Mouse (Mus musculus): ENCODE measurements around the gene Hoxa9. TPM values are rescaled to one million over a fixed set of nuclear protein-coding genes. Genes with fewer than 3 reads are reported as not detected.

Gene Hoxa9
- total RNA-seq, 2 experiments from 2014 or later = not detected

DNA sequence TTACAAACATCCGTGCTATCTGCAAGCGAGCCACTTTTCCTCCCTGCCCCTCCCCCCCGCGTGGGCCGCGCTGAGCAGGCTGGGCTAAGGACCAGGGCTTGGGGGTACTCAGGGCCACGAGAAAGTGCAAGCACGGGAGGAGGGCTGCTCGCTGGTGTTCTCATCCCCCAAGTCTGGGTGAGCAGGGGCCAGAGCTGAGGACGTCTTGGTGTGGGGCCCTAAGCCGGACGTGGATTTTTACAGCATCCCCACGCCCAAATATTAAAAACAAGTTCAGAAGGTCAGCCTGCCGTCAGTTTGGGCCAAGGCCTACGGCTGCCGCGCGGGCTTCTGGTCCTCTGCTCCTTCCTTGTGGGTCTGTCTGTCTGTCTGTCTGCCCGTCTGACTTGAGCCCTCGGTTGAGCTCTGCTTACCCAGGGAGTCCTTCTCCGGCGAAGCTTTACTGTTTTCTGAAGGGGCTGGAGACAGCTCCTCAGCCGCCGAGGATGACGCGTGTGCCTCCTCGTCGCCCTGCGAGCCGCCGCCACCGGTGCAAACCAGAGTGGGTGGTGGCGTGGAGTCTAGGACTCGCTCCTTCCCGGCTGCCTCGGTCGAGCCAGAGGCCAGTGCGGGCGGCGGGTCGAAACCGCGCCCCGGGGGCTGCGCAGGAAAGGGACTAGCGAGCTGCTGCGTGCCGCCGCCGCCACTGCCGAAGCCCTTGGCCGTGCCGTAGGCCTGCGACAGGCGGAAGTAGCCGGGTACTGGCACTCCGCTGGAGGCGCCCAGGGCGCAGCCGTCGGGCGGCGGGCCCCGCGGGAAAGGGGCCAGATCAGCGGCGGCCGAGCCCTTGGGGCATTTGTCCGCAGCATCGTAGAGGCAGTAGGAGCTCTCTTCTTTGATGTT lies 2.9 kb upstream of the Hoxa9 start:
- DNase-seq (ENCODE audit: low spot score) = no peak
- intact Hi-C loops (cut with DNase I) = no loop called here

DNA sequence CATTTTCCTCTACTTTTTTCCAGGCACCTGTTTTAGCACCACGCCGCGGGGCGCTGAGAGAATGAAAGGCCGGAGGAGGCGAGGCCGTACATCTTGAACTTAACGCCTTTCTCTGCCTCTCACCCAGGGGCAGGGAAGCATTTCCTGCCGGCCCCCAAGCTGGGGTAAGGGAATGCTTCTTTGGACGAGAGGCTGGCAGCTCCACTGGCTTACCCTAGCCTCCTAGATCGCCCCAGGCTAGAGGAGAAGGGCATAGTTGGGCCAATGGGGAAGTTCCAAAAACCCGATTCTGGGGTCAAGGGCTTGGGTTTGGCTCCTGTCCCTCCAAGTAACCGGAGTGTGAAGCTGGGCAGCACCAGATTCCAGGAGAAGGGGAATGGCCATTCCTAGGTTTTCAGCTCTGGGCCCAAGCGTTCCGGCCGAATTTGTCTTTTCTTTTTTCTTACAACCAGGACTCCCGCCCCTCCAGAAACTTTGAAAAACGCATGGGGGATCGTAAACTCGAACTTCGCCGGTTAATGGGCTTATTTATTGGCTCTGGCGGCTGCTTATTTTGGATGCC lies 2.2 kb upstream of the Hoxa9 start:
- intact Hi-C loops (cut with DNase I) = no loop called here
- DNase-seq (ENCODE audit: low spot score) = no peak

DNA sequence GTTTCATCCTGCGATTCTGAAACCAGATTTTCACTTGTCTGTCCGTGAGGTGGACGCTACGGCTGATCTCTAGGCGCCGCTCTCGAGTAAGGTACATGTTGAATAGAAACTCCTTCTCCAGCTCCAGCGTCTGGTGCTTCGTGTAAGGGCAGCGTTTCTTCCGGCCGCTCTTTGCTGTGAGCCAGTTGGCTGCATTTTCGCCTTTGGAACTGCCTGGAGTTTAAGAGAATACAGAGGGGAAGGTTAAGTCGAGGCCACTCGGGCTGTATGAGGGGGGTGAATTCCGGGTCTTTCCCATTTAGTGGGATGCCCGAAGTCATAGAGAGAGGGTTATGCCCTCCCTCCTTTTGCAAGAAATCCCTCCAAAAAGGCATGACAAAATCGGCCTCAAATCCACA lies 1.7 kb upstream of the Hoxa9 start:
- intact Hi-C loops (cut with DNase I) = no loop called here

DNA sequence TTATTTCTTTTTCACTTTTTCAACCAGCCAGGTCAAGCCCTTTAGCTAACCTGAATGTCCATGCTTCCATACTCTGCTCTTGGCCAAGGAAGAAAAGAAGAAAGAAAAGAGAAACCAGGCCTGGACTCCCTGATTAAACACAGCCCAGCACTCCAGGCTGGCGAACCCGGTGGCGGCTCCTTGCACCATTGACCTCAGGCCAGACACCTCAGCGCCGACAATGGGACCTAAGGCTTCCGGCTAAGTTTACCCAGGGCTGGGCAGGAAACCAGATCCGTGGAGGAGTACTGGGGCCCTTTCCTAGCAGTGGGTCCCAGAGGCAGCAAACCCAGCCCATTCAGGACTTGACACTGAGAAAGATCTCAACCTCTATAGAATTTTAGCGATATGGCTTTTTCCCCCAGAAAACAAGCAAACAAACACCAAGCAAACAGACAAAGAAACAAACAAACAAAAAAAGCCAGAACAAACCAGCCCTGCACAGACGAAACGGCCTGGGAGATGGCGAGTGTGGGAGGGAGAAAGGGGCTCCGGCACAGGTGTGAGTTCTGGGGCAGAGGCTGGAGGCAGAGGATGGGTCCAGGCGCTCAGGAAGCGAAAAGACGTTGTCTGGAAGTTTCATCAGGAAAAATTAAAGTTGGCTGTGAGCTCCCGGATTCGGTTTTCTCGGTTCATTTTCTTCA lies 1.1 kb upstream of the Hoxa9 start:
- DNase-seq (ENCODE audit: low spot score) = no peak
- intact Hi-C loops (cut with DNase I) = no loop called here

More for the DNA sequence above, 1.7 kb upstream of the Hoxa9 start:
- no peak for DNase-seq (ENCODE audit: low spot score)

DNA sequence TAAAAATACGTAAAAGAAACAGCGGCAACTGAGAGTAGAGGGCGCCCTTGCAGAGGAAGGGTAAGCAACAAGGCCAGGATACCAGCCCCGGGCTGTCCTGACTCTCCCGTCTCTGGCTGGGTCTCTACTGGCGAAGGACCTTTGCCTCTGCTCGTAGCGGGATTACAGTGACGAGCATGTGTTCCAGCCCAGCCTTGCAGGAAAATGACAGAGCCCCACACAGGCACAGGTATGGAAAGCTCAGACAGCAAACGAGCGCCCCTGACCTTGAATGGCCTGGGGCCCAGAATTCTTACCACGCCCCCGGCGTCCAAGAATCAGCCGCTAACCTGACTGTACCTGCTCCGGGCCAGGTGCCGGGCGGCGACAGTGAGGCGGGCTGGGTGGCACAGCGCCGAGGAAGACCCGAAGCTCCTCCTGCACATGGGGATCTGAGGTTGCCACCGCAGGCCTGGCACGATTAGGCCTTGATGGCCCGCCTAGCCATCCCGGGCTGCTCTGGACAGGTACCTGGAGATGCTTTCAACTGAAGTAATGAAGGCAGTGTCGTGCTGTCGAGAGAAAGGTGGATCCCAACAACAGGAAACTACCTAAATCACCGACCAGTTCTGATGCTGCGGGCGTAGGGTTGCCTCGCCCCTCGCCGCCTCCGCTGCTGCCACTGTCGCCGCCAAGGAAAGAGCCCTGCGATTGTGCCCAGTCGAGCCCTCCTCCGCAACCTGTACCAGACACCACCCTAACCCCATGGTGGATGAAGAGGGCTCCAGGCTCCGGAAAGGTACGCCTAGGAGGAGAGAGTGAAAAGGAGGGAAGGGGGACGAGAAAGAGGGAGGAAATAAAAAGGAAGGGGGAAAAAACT lies 1.1 kb downstream of the Hoxa9 start:
- intact Hi-C loops (cut with DNase I) = loop anchor here (10.0 kb wide), 1 partner anchor 845 kb away; no protein-coding TSS in a partner anchor

DNA sequence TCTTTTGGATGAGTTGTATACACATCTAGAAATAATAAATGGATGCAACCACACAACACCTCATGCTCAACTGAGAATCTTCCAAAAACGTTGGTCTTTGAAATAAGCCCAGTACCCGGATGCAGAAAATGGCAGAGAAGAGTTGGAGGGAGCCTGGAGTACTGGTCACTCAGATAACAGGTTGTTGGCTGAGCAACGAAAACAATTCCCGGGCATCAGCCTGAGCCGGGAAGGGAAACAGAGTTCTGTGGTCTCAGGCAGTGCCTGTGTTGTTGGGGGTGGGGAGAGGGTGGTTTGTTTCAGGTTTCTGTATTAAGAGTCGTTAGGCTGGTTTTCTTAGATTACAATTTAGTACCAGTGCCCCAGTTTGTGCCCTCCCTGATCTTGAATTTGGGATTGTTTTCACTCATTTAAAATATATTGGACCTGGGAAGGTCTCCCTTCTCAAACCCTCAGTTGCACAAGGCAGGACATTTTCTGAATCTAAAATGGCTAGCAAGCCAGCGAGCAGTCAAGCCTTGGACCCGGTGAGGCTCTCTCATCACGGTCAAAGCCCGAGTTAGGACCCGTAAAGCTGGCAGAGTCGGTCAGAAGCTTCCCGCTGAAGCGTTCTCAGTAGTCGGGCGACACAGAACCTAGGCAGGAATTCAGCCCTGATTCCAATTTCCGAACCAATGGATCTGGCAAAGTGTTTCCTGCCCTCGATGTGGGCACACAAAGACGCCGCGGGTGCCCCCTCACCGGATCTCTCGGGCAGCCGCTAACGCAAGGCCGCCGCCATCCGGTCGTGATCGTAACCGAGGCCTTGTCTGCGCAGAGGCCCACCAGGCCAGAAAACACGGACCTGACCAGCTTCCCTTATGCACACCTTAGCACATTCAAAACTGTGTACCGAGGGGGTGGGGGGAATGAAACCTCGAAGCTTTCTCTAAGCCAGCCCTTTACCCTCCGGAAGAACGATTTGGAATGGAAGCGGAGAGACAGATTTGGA lies 2.1 kb downstream of the Hoxa9 start:
- intact Hi-C loops (cut with DNase I) = loop anchor here (10.0 kb wide), 1 partner anchor 844 kb away; no protein-coding TSS in a partner anchor
- no peak for DNase-seq (ENCODE audit: low spot score)

More for the DNA sequence above, 1.1 kb downstream of the Hoxa9 start:
- no peak for DNase-seq (ENCODE audit: low spot score)

DNA sequence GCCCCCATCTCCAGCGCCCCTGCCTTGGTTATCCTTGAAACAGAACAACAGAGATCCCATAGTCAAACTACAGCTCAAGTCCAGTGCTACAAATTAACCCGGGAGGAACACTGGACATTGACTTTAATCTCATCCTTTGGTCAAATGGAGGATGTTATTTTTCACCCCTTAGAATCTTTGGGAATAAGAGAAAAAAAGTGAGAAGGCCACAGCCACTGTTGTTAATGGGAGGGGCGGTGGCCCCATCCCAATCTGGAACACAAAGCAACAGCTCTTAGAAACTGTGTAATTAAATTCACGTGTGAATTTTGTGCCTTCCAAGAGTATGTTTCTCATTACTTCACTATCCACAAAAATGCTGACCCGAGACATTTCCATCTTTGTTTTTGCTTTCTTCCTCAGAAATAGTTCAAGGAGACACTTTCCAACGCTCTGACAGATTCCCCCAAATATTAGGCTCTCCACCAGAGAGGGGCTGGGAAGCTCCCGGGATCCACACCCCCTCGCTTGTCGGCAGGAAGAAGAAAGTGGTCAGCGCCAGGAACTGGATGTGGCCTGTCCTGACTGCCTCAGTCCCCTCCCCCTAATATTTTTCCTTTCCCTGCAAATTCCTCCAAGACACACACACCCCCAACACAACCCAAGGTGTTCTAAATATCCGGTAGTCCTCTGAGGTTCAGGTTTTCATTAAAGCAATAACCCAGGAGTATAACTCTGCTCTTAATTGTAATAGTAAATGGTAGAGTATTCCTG lies 3.2 kb downstream of the Hoxa9 start:
- DNase-seq (ENCODE audit: low spot score) = no peak
- intact Hi-C loops (cut with DNase I) = loop anchor here (10.0 kb wide), 1 partner anchor 843 kb away; no protein-coding TSS in a partner anchor

DNA sequence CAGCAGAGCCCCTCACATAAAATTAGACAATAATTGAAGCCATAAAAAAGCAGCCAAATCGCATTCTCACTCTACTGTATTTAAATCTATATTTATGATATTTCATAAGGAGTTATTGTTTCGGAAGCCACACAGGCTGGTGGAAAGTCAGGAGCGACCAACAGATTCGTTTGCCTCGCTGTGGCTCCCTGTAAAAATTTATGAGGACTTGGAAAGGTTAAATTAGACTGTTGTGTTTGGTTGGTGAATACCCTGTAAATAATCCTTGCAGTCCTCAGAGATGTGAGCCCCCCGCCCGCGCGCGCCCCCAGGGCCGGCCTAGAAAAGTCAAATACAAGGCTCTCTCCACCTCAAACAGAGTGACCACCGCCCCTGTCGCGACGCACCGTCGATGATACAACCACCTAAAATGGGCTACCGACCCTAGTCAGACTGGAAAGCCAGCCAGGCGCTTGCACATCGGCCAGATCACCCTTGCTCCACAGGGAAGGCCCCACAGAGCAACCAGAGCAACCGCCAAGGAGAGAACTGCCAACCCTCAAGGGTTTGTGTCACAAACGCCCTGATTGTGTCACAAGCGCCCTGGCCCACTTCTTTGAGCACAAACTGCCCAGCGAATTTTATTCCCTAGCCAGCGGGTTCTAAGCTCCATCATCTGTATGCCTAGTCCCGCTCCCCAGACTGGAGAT lies 4.2 kb downstream of the Hoxa9 start:
- no peak for DNase-seq (ENCODE audit: low spot score)
- intact Hi-C loops (cut with DNase I) = loop anchor here (10.0 kb wide), 1 partner anchor 842 kb away; no protein-coding TSS in a partner anchor

DNA sequence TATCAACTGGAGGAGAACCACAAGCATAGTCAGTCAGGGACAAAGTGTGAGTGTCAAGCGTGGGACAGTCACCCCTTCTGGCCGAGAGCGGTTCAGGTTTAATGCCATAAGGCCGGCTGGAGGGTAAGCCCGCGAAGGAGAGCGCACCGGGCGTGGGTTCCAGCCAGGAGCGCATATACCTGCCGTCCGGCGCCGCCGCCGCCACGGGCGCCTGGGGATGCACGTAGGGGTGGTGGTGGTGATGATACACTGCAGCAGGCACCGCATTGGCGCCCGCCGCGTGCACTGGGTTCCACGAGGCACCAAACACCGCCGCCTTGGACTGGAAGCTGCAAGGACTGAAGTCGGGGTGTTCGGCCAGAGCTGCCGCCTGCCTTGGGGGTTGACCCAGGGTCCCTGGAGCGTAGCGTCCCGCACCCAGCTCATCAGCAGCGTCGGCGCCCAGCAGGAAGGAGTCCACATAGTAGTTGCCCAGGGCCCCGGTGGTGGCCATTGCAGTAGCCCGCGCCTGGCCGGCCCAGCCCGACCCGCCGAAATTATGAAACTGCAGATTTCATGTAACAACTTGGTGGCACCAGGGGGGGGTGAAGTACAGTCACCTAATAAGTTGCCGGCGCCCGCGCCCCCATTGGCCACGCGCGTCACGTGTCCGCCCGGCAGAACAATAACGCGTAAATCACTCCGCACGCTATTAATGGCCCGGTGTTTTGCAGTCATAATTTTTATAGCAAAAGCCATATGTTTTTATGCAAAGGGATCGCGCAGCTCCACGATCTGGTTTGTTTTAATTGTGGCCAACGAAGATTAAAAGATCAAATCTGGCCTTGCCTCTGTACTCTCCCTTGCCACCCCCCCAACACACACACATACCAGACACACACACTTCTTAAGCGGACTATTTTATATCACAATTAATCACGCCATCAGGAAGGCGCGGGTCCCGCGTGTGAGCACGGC lies 5.0 kb downstream of the Hoxa9 start:
- intact Hi-C loops (cut with DNase I) = loop anchor here (10.0 kb wide), 1 partner anchor 841 kb away; no protein-coding TSS in a partner anchor
- DNase-seq (ENCODE audit: low spot score) = no peak

DNA sequence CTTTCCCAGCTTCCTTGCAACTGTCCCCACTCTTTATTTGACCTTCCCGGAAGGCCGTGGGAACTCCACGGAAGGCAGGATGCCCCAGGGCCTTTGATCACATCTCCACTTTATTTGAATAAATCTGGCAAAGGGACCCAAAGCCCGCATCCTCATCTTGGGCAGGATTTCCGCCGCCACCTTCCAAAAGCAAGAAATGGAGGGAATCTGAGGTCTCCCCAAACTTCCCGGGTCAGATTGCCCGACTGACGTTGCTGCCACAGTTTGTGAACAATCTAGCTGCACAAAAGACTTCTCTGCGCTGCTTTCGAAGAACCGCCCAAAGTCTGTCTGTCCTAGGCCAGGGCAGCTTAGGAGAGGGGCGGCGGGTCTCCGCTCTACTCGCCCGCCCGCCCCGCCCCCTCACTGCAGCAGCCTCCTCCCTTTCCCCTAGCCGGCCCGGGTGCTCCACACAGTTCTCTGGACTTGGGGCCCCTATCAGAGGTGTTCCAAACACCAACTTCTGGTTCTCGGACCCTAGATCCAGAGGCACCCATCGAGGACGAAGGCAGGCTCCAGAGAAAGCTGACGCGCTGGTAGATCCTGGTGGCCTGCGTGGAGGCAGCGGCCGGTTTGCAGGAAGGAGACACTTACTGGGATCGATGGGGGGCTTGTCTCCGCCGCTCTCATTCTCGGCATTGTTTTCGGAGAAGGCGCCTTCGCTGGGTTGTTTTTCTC lies 5.8 kb downstream of the Hoxa9 start:
- DNase-seq (ENCODE audit: low spot score) = no peak
- intact Hi-C loops (cut with DNase I) = loop anchor here (10.0 kb wide), 1 partner anchor 840 kb away; no protein-coding TSS in a partner anchor

DNA sequence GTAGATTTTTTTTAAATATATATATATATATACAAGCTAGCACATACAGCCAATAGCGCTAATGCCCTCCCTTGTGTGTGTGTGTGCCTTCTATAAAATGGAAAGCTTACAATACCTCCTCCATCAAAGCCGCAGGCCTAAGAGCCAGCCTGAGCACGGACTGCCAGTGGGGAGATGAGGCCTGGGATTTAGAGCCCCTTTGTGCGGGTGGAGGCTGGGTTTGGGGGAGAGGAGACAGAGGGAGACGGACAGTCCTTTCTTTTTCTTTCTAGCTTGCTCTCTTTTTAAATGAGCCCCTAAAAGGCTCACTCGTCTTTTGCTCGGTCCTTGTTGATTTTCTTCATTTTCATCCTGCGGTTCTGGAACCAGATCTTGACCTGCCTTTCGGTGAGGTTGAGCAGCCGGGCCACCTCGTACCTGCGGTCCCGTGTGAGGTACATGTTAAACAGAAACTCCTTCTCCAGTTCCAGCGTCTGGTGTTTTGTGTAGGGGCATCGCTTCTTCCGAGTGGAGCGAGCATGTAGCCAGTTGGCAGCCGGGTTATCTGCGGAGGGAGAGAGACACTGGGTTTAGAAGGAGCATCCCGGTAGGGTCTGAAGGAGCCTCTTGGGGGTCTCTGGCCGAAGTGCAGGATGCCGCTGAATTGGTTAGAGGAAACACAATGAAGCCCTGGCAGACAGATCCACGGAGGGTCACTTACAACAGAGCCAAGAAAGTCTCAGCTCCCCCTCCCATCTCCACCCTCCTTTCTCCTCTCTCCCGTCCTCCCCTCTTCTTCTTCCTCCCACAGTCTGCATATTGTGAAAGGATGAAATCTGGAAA lies 6.7 kb downstream of the Hoxa9 start:
- DNase-seq (ENCODE audit: low spot score) = no peak
- intact Hi-C loops (cut with DNase I) = loop anchor here (10.0 kb wide), 1 partner anchor 839 kb away; no protein-coding TSS in a partner anchor

DNA sequence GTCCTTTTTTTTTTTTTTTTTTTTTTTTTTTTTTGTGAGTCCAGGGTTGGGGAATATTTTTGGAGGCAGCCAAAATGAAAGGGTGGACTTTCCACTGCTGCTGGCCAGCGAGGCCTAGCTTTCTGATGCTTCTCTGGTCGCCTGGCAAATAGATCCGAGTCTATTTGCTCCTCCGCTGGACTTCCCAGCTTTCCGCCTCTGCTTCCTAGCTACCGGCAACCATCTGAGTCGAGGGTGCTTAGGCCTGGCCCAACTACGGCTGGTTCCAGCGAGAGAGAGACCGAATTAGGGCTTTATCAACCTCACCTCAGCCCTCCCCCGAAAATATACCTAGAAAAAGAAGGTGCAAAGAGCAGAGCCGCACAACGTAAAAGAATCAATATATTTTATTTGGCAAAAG lies 8.2 kb downstream of the Hoxa9 start:
- intact Hi-C loops (cut with DNase I) = loop anchor here (10.0 kb wide), 1 partner anchor 838 kb away; no protein-coding TSS in a partner anchor
- no peak for DNase-seq (ENCODE audit: low spot score)

DNA sequence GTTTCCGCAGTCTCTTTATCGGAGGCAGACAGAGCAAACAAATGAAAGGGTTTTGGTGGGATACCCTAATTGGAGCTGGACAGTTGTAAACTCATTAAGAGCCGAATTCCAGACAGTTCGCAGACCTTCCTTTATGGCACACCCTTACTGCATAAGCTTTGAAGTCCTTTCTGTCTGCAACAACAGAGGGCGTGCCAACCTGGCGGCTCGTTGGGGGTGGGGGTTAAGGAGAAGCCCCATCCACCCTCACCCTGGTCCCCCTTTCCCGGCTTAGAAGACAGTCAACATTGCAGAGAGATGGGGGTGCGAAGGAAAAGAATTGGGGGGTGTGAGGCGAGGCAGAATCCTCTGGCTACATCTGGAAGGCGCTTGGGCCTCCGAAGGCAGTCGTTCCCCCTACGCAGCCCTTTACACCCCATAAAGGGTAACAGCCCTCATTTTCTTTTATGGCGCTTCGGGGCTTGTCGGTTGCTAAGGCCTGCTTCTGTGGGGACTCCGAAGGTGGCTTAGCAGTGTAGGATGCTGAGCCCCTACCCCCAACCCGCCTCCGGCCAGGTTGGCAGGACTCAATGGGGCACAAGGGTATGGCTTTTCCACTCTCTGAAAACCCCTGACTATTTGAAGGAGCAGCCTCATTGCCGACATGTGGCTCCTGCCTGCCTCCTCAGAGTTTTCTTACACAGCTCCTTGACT lies 8.8 kb downstream of the Hoxa9 start:
- intact Hi-C loops (cut with DNase I) = loop anchor here (1.0 to 10.0 kb wide), 3 partner anchors 351 to 837 kb away; no protein-coding TSS in a partner anchor
- DNase-seq (ENCODE audit: low spot score) = no peak
